Comparison of ENCODE assay signal across 15 mouse cellular contexts in genomic region chr5:143561009-143561408, GRCm38 (mm10). TPM values are rescaled to one million over a fixed set of nuclear protein-coding genes. Genes with fewer than 3 reads are reported as not detected.
DNase-seq lines count a peak whose midpoint lies in the region; ATAC-seq and TF ChIP-seq lines count a peak whose summit lies in the region.
"Had no signal": no experiment of that assay in that cellular context is flagged by ENCODE, and none has a peak within 500 bp of the region (broad histone marks: within the 10 kb centered on the region; RNA-seq: fewer than 3 reads in every experiment).

No protein-coding gene starts in this region.

- H3K4me1 ChIP-seq in cerebellum, adult 2 months (ENCODE audit: control insufficient read depth, insufficient read depth, low read length): peaks cover 31% of the 10 kb centered on the region
- H3K4me1 ChIP-seq in heart, embryonic 14.5 days (ENCODE audit: control insufficient read depth in 2 of 2, insufficient read depth in 2 of 2, low read length in 2 of 2): peaks cover 38 to 42% of the 10 kb centered on the region in 2 experiments
- peaks cover 55% of the 10 kb centered on the region for H3K4me1 ChIP-seq in liver, embryonic 12.5 days
- peaks cover 11% of the 10 kb centered on the region for H3K4me1 ChIP-seq in liver, embryonic 11.5 days (replicated peaks; ENCODE audit: control insufficient read depth, insufficient read depth, low read length)
- H3K4me1 ChIP-seq in midbrain, embryonic 11.5 days (ENCODE audit: control insufficient read depth, insufficient read depth, low read length): no peaks in the 10 kb centered on the region
- H3K4me1 ChIP-seq: embryonic facial prominence, embryonic 12.5 days had no signal

- TF ChIP-seq CTCF in cerebellum, adult 2 months (IDR thresholded peaks at IDR 0.05; ENCODE audit: borderline replicate concordance, insufficient read depth, low read depth, low read length): no peak

- no peaks in the 10 kb centered on the region for H3K9me3 ChIP-seq in heart, embryonic 14.5 days (ENCODE audit: control insufficient read depth, low read length)
- no peaks in the 10 kb centered on the region for H3K9me3 ChIP-seq in liver, embryonic 12.5 days (replicated peaks)
- H3K9me3 ChIP-seq in liver, embryonic 11.5 days (ENCODE audit: control insufficient read depth, low read length): no peaks in the 10 kb centered on the region
- H3K9me3 ChIP-seq in midbrain, embryonic 11.5 days (ENCODE audit: control insufficient read depth, low read length): no peaks in the 10 kb centered on the region
- H3K9me3 ChIP-seq: embryonic facial prominence, embryonic 12.5 days; hindbrain, embryonic 15.5 days; midbrain, embryonic 13.5 days had no signal

- 97% methylated on average over 4 of the region's 4 CpGs for WGBS in cerebellum, adult 2 months
- 78% methylated on average over 4 of the region's 4 CpGs for WGBS in heart, embryonic 14.5 days
- 91% methylated on average over 4 of the region's 4 CpGs for WGBS in liver, embryonic 12.5 days (ENCODE audit: insufficient replicate concordance)
- WGBS in liver, embryonic 11.5 days: 89% methylated on average over 4 of the region's 4 CpGs
- WGBS in midbrain, embryonic 11.5 days: 96% methylated on average over 4 of the region's 4 CpGs

- H3K4me2 ChIP-seq in heart, embryonic 14.5 days (ENCODE audit: low read length): peak overlapping the region; percentile 2; the same call in 1 of the 2 replicates
- H3K4me2 ChIP-seq in liver, embryonic 12.5 days: peak overlapping the region; percentile 59
- no peak overlapping the region for H3K4me2 ChIP-seq in liver, embryonic 11.5 days
- no peak overlapping the region for H3K4me2 ChIP-seq in midbrain, embryonic 11.5 days
- H3K4me2 ChIP-seq: embryonic facial prominence, embryonic 12.5 days; hindbrain, embryonic 15.5 days; midbrain, embryonic 13.5 days had no signal

- no peaks in the 10 kb centered on the region for H3K27me3 ChIP-seq in cerebellum, adult 2 months (ENCODE audit: control insufficient read depth, insufficient read depth, low read length)
- no peaks in the 10 kb centered on the region for H3K27me3 ChIP-seq in heart, embryonic 14.5 days (ENCODE audit: control insufficient read depth, insufficient read depth, low read length)
- no peaks in the 10 kb centered on the region for H3K27me3 ChIP-seq in liver, embryonic 12.5 days (replicated peaks)
- no peaks in the 10 kb centered on the region for H3K27me3 ChIP-seq in liver, embryonic 11.5 days (replicated peaks; ENCODE audit: control insufficient read depth, insufficient read depth, low read length)
- no peaks in the 10 kb centered on the region for H3K27me3 ChIP-seq in midbrain, embryonic 11.5 days (ENCODE audit: control insufficient read depth, insufficient read depth, low read length)
- H3K27me3 ChIP-seq: embryonic facial prominence, embryonic 12.5 days; hindbrain, embryonic 15.5 days; midbrain, embryonic 13.5 days had no signal

- peak overlapping the region; percentile 77; the same call in 1 of the 2 replicates for H3K27ac ChIP-seq in cerebellum, adult 2 months (ENCODE audit: insufficient read depth, low read length)
- H3K27ac ChIP-seq in heart, embryonic 14.5 days (replicated peaks in 1 of 2; ENCODE audit: control insufficient read depth in 1 of 2, insufficient read depth in 1 of 2, low read depth in 2 of 2, low read length in 2 of 2): peak overlapping the region; percentile 75 to 91
- peak overlapping the region; percentile 92 for H3K27ac ChIP-seq in liver, embryonic 12.5 days
- H3K27ac ChIP-seq in liver, embryonic 11.5 days (ENCODE audit: low read depth, low read length): no peak overlapping the region
- no peak overlapping the region for H3K27ac ChIP-seq in midbrain, embryonic 11.5 days (ENCODE audit: low read depth, low read length)
- H3K27ac ChIP-seq: embryonic facial prominence, embryonic 12.5 days; hindbrain, embryonic 15.5 days had no signal

- no peak for ATAC-seq in heart, embryonic 14.5 days (ENCODE audit: insufficient number of reproducible peaks, insufficient read depth, low FRiP score, low read depth)
- peak; percentile 46 for ATAC-seq in liver, embryonic 12.5 days
- ATAC-seq in liver, embryonic 11.5 days (replicated peaks; ENCODE audit: low FRiP score): no peak; the same call in 1 of the 2 replicates
- no peak for ATAC-seq in inflammation-experienced regulatory T-cells, adult 6 months
- ATAC-seq in midbrain, embryonic 11.5 days (ENCODE audit: low FRiP score): no peak
- ATAC-seq: forebrain, embryonic 16.5 days; midbrain, embryonic 13.5 days had no signal

- TF ChIP-seq POLR2A in cerebellum, adult 2 months (IDR thresholded peaks at IDR 0.05; ENCODE audit: borderline replicate concordance, insufficient read depth, low read length): no peak

- DNase-seq in cerebellum, adult 2 months: no peak
- no peak for DNase-seq in cerebellum, postnatal 14 days
- no peak for DNase-seq in heart, adult 8-10 months (ENCODE audit: low spot score)
- DNase-seq in liver, embryonic 11.5 days (ENCODE audit: low spot score): no peak
- no peak for DNase-seq in midbrain, embryonic 11.5 days (ENCODE audit: low spot score, missing footprints)
- DNase-seq: adrenal gland, adult 8-10 months; lung, postnatal 10 days; thymus, postnatal 36 days had no signal

- H3K9ac ChIP-seq in heart, embryonic 14.5 days (ENCODE audit: low read length): peak overlapping the region; percentile 1; the same call in 1 of the 2 replicates
- H3K9ac ChIP-seq in liver, embryonic 12.5 days: peak overlapping the region; percentile 33; the same call in 1 of the 2 replicates
- no peak overlapping the region for H3K9ac ChIP-seq in liver, embryonic 11.5 days (ENCODE audit: low read depth, low read length)
- H3K9ac ChIP-seq in midbrain, embryonic 11.5 days (ENCODE audit: low read length): no peak overlapping the region
- H3K9ac ChIP-seq: embryonic facial prominence, embryonic 12.5 days; hindbrain, embryonic 15.5 days; midbrain, embryonic 13.5 days had no signal

- H3K4me3 ChIP-seq in cerebellum, adult 2 months (replicated peaks; ENCODE audit: insufficient read depth, low read depth, low read length): no peak overlapping the region
- no peak overlapping the region for H3K4me3 ChIP-seq in heart, embryonic 14.5 days (ENCODE audit: control insufficient read depth in 1 of 2, insufficient read depth in 1 of 2, low read depth in 1 of 2, low read length in 2 of 2)
- no peak overlapping the region for H3K4me3 ChIP-seq in liver, embryonic 12.5 days
- H3K4me3 ChIP-seq in liver, embryonic 11.5 days (ENCODE audit: low read depth, low read length): no peak overlapping the region
- H3K4me3 ChIP-seq in midbrain, embryonic 11.5 days (ENCODE audit: low read depth, low read length): no peak overlapping the region
- H3K4me3 ChIP-seq: embryonic facial prominence, embryonic 12.5 days; hindbrain, embryonic 15.5 days; midbrain, embryonic 13.5 days had no signal

- peaks cover 11% of the 10 kb centered on the region; the same call in 1 of the 2 replicates for H3K36me3 ChIP-seq in heart, embryonic 14.5 days (ENCODE audit: control insufficient read depth, insufficient read depth, low read length)
- H3K36me3 ChIP-seq in liver, embryonic 12.5 days: peaks cover 19% of the 10 kb centered on the region
- H3K36me3 ChIP-seq in liver, embryonic 11.5 days (ENCODE audit: control insufficient read depth, insufficient read depth, low read length): no peaks in the 10 kb centered on the region
- no peaks in the 10 kb centered on the region for H3K36me3 ChIP-seq in midbrain, embryonic 11.5 days (ENCODE audit: control insufficient read depth, insufficient read depth, low read length)

RNA-seq across cellular contexts. Expression of gene Rac1, which starts 33.2 kb away (rescaled TPM):
- polyA plus RNA-seq in cerebellum, adult 2 months (2012; rRNA removed): 557 and 572 TPM in 2 replicates
- polyA plus RNA-seq in heart, embryonic 14.5 days (2014; fragmentation: Nextera tagmentation; extraction: Ambion mirVana): 407 and 410 TPM in 2 replicates
- total RNA-seq in heart, adult 8-10 months (2022): 100 to 1,000 TPM; 207 to 235 (median 219) TPM
- 254 and 256 TPM in 2 replicates for polyA plus RNA-seq in liver, embryonic 12.5 days (2016; fragmentation: Nextera tagmentation; extraction: Ambion mirVana)
- polyA plus RNA-seq in liver, embryonic 11.5 days (2014; fragmentation: Nextera tagmentation; extraction: Ambion mirVana): 352 and 370 TPM in 2 replicates
- polyA plus RNA-seq in inflammation-experienced regulatory T-cells, adult 6 months (2017; shearing (Covaris generic)): 10 to 100 TPM; 57.1 to 67.7 (median 60.8) TPM
- 480 and 494 TPM in 2 replicates for polyA plus RNA-seq in midbrain, embryonic 11.5 days (2014; fragmentation: Nextera tagmentation; extraction: Ambion mirVana)

Comparison
In these comparisons a context has a peak if more than half of its experiments do, and no peak if none do; other contexts are left out.
1. H3K27ac ChIP-seq: peak in cerebellum, adult 2 months (single experiment), heart, embryonic 14.5 days (2 of 2) and liver, embryonic 12.5 days (single experiment); none in liver, embryonic 11.5 days (single experiment) and midbrain, embryonic 11.5 days (single experiment).
2. H3K4me2 ChIP-seq: peak in heart, embryonic 14.5 days (single experiment) and liver, embryonic 12.5 days (single experiment); none in liver, embryonic 11.5 days (single experiment) and midbrain, embryonic 11.5 days (single experiment).
3. H3K9ac ChIP-seq: peak in heart, embryonic 14.5 days (single experiment) and liver, embryonic 12.5 days (single experiment); none in liver, embryonic 11.5 days (single experiment) and midbrain, embryonic 11.5 days (single experiment).